Mouse (Mus musculus): Measurements from ENCODE around the gene Psg29. TPM values are rescaled to one million over a fixed set of nuclear protein-coding genes. Genes with fewer than 3 reads are reported as not detected.

The Psg29 gene
- not detected in 2 replicates for polyA plus RNA-seq (2012; rRNA removed)

- DNase-seq, result no peak
- TF ChIP-seq POLR2A (IDR thresholded peaks at IDR 0.05; ENCODE audit: low read depth, low read length), result no peak
- no peak for TF ChIP-seq CTCF (conservative IDR thresholded peaks at IDR 0.05; ENCODE audit: insufficient read depth, insufficient read length, low read depth, low read length)
- H3K4me3 ChIP-seq (ENCODE audit: insufficient read depth, low read depth, low read length), result no peak within 1 kb of the TSS
- H3K27me3 ChIP-seq (replicated peaks; ENCODE audit: control insufficient read depth, insufficient read depth, low read length), result no peaks in the 10 kb centered on the region
- no peaks in the 10 kb centered on the region for H3K36me3 ChIP-seq (ENCODE audit: control insufficient read depth, insufficient read depth, low read length)
- H3K27ac ChIP-seq (ENCODE audit: insufficient read depth, low read depth, low read length), result no peak within 1 kb of the TSS
- H3K4me1 ChIP-seq (ENCODE audit: control insufficient read depth, insufficient read depth, low read length), result no peaks in the 10 kb centered on the region
Observed at GRCm38 (mm10) chr7:17203177-17203576, at the start of gene Psg29. TSS of gene Psg29 (plus strand) at chr7:17203477.

- peak; percentile 86 for DNase-seq
- WGBS, result 27% methylated on average over 2 of the region's 2 CpGs
- Histone ChIP-seq H3K4me1 (ENCODE audit: control insufficient read depth, insufficient read depth, low read length) (peaks cover 17% of the 10 kb centered on the region), H3K36me3 (ENCODE audit: control insufficient read depth, insufficient read depth, low read length) (no peaks in the 10 kb centered on the region), H3K4me3 (ENCODE audit: insufficient read depth, low read depth, low read length) (no peak overlapping the region), H3K27me3 (replicated peaks; ENCODE audit: control insufficient read depth, insufficient read depth, low read length) (no peaks in the 10 kb centered on the region), H3K27ac (ENCODE audit: insufficient read depth, low read depth, low read length) (no peak overlapping the region)
- TF ChIP-seq CTCF (conservative IDR thresholded peaks at IDR 0.05; ENCODE audit: insufficient read depth, insufficient read length, low read depth, low read length), result peak; percentile 52
- TF ChIP-seq POLR2A (IDR thresholded peaks at IDR 0.05; ENCODE audit: low read depth, low read length), result no peak
Observed at GRCm38 (mm10) chr7:17155634-17156033, 47.6 kb upstream of the Psg29 start.

- Histone ChIP-seq H3K4me3 (ENCODE audit: insufficient read depth, low read depth, low read length) (no peak overlapping the region), H3K27ac (ENCODE audit: insufficient read depth, low read depth, low read length) (peak overlapping the region; percentile 59), H3K27me3 (replicated peaks; ENCODE audit: control insufficient read depth, insufficient read depth, low read length) (no peaks in the 10 kb centered on the region), H3K36me3 (ENCODE audit: control insufficient read depth, insufficient read depth, low read length) (no peaks in the 10 kb centered on the region), H3K4me1 (ENCODE audit: control insufficient read depth, insufficient read depth, low read length) (peaks cover 17% of the 10 kb centered on the region)
- DNase-seq, result peak; percentile 88
- no peak for TF ChIP-seq CTCF (conservative IDR thresholded peaks at IDR 0.05; ENCODE audit: insufficient read depth, insufficient read length, low read depth, low read length)
- no peak for TF ChIP-seq POLR2A (IDR thresholded peaks at IDR 0.05; ENCODE audit: low read depth, low read length)
- WGBS, result 44% methylated on average over 3 of the region's 3 CpGs
Observed at GRCm38 (mm10) chr7:17156885-17157677, 46.2 kb upstream of the Psg29 start.

GRCm38 (mm10) chr7:17159011-17159410 lies 44.3 kb upstream of the Psg29 start:
- WGBS, result 53% methylated on average over 7 of the region's 7 CpGs
- DNase-seq, result peak; percentile 75
- TF ChIP-seq POLR2A (IDR thresholded peaks at IDR 0.05; ENCODE audit: low read depth, low read length) (no peak), CTCF (conservative IDR thresholded peaks at IDR 0.05; ENCODE audit: insufficient read depth, insufficient read length, low read depth, low read length) (no peak)
- H3K36me3 ChIP-seq (ENCODE audit: control insufficient read depth, insufficient read depth, low read length), result no peaks in the 10 kb centered on the region
- H3K27ac ChIP-seq (ENCODE audit: insufficient read depth, low read depth, low read length), result no peak overlapping the region
- H3K27me3 ChIP-seq (replicated peaks; ENCODE audit: control insufficient read depth, insufficient read depth, low read length), result no peaks in the 10 kb centered on the region
- H3K4me3 ChIP-seq (ENCODE audit: insufficient read depth, low read depth, low read length), result no peak overlapping the region
- peaks cover 17% of the 10 kb centered on the region for H3K4me1 ChIP-seq (ENCODE audit: control insufficient read depth, insufficient read depth, low read length)

GRCm38 (mm10) chr7:17171827-17172226 lies 31.4 kb upstream of the Psg29 start:
- no peaks in the 10 kb centered on the region for H3K4me1 ChIP-seq (ENCODE audit: control insufficient read depth, insufficient read depth, low read length)
- no peak overlapping the region for H3K4me3 ChIP-seq (ENCODE audit: insufficient read depth, low read depth, low read length)
- H3K36me3 ChIP-seq (ENCODE audit: control insufficient read depth, insufficient read depth, low read length), result no peaks in the 10 kb centered on the region
- TF ChIP-seq CTCF (conservative IDR thresholded peaks at IDR 0.05; ENCODE audit: insufficient read depth, insufficient read length, low read depth, low read length) (no peak), POLR2A (IDR thresholded peaks at IDR 0.05; ENCODE audit: low read depth, low read length) (no peak)
- H3K27me3 ChIP-seq (replicated peaks; ENCODE audit: control insufficient read depth, insufficient read depth, low read length), result no peaks in the 10 kb centered on the region
- no peak overlapping the region for H3K27ac ChIP-seq (ENCODE audit: insufficient read depth, low read depth, low read length)
- DNase-seq, result no peak
- WGBS, result 85% methylated on average over 4 of the region's 4 CpGs

- peak; percentile 32 for DNase-seq
- WGBS, result 58% methylated on average over 3 of the region's 3 CpGs
- H3K27me3 ChIP-seq (replicated peaks; ENCODE audit: control insufficient read depth, insufficient read depth, low read length), result no peaks in the 10 kb centered on the region
- H3K4me3 ChIP-seq (ENCODE audit: insufficient read depth, low read depth, low read length), result no peak overlapping the region
- H3K27ac ChIP-seq (ENCODE audit: insufficient read depth, low read depth, low read length), result no peak overlapping the region
- TF ChIP-seq CTCF (conservative IDR thresholded peaks at IDR 0.05; ENCODE audit: insufficient read depth, insufficient read length, low read depth, low read length), result no peak
- no peak for TF ChIP-seq POLR2A (IDR thresholded peaks at IDR 0.05; ENCODE audit: low read depth, low read length)
- no peaks in the 10 kb centered on the region for H3K36me3 ChIP-seq (ENCODE audit: control insufficient read depth, insufficient read depth, low read length)
- H3K4me1 ChIP-seq (ENCODE audit: control insufficient read depth, insufficient read depth, low read length), result no peaks in the 10 kb centered on the region
Observed at GRCm38 (mm10) chr7:17205530-17206184, 2.4 kb downstream of the Psg29 start.

Other genes with a start within 250 kb of the Psg29 start
- gene Pnmal1, start 243.8 kb upstream of the Psg29 start, polyA plus RNA-seq (2012; rRNA removed), result 0.01 and 0.06 TPM in 2 replicates
- gene Gm42372, start 220.4 kb upstream of the Psg29 start, polyA plus RNA-seq (2012; rRNA removed), result 0.08 TPM in 1 of 2 replicates, not detected in the other
- 0.81 and 1.0 TPM in 2 replicates for gene Ccdc8, start 210.8 kb upstream of the Psg29 start, polyA plus RNA-seq (2012; rRNA removed)
- 199 and 226 TPM in 2 replicates for gene Ppp5c, start 175.6 kb upstream of the Psg29 start, polyA plus RNA-seq (2012; rRNA removed)
- 0.92 and 0.95 TPM in 2 replicates for gene Hif3a, start 141.1 kb upstream of the Psg29 start, polyA plus RNA-seq (2012; rRNA removed)
- 0.05 TPM in 1 of 2 replicates, not detected in the other for gene Psg16, start 129.4 kb upstream of the Psg29 start, polyA plus RNA-seq (2012; rRNA removed)
- gene Ceacam3, start 53.2 kb upstream of the Psg29 start, polyA plus RNA-seq (2012; rRNA removed), result 0.11 and 0.14 TPM in 2 replicates

All from kidney, adult 2 months (tissue).